Mouse (Mus musculus) liver, embryonic 13.5 days (tissue): Measurements from ENCODE around the gene Sptb. TPM values are rescaled to one million over a fixed set of nuclear protein-coding genes. Genes with fewer than 3 reads are reported as not detected.
A peak's percentile ranks its signal among the peaks of the same experiment; 100 is the strongest.

Experiments used
- ATAC-seq: fragments of 200-750 bp; cut with Nextera tagmentation; 2 replicates; pipeline ENCODE4 v1.8.0; 2017; ENCODE audit warnings: low read depth, mild to moderate bottlenecking, moderate number of reproducible peaks, moderate library complexity
- DNase-seq: peaks from one replicate; pipeline ENCODE4 v3.0.0; 2022
- H3K27ac ChIP-seq: fragments of 300-500 bp; sonication (generic); 2 replicates; pipeline ENCODE4 v1.5.1; 2015; ENCODE audit warnings: moderate library complexity, mild to moderate bottlenecking, inconsistent platforms
- H3K27me3 ChIP-seq: fragments of 300-500 bp; sonication (generic); 2 replicates; pipeline ENCODE4 v1.6.1; 2015; ENCODE audit warnings: mild to moderate bottlenecking, inconsistent platforms
- H3K36me3 ChIP-seq: fragments of 300-500 bp; sonication (generic); 2 replicates; pipeline ENCODE4 v1.6.1; 2015; ENCODE audit warnings: mild to moderate bottlenecking, inconsistent platforms
- H3K4me1 ChIP-seq: fragments of 300-500 bp; sonication (generic); replicated peaks from 2 replicates; pipeline ENCODE4 v1.6.1; 2015; ENCODE audit warnings: inconsistent platforms
- H3K4me2 ChIP-seq: fragments of 300-500 bp; sonication (generic); 2 replicates; pipeline ENCODE4 v1.6.1; 2015; ENCODE audit warnings: inconsistent platforms, mild to moderate bottlenecking, moderate library complexity
- H3K4me3 ChIP-seq: fragments of 300-500 bp; sonication (generic); replicated peaks from 2 replicates; pipeline ENCODE4 v1.5.1; 2015; ENCODE audit warnings: mild to moderate bottlenecking, inconsistent platforms
- H3K9ac ChIP-seq: fragments of 300-500 bp; sonication (generic); 2 replicates; pipeline ENCODE4 v1.6.1; 2015; ENCODE audit warnings: mild to moderate bottlenecking, inconsistent platforms
- H3K9me3 ChIP-seq: fragments of 300-500 bp; sonication (generic); replicated peaks from 2 replicates; pipeline ENCODE4 v1.6.1; 2016; ENCODE audit warnings: inconsistent platforms
- WGBS: fragments of 180-500 bp; shearing (Covaris S2); methylation state at CpG from one replicate; pipeline ENCODE4 v1.1.7; 2015; ENCODE audit not compliant: insufficient replicate concordance; 5-methylcytosine and 5-hydroxymethylcytosine counted together
- polyA plus RNA-seq: library from polyadenylated mRNA; unstranded; fragments of >200 nt; fragmentation: Nextera tagmentation; extraction: Ambion mirVana; gene quantifications from 2 replicates; pipeline ENCODE4 v1.2.1, GENCODE M21; 2015

The Sptb gene
- polyA plus RNA-seq: 39.7 and 53.3 TPM in 2 replicates

DNA sequence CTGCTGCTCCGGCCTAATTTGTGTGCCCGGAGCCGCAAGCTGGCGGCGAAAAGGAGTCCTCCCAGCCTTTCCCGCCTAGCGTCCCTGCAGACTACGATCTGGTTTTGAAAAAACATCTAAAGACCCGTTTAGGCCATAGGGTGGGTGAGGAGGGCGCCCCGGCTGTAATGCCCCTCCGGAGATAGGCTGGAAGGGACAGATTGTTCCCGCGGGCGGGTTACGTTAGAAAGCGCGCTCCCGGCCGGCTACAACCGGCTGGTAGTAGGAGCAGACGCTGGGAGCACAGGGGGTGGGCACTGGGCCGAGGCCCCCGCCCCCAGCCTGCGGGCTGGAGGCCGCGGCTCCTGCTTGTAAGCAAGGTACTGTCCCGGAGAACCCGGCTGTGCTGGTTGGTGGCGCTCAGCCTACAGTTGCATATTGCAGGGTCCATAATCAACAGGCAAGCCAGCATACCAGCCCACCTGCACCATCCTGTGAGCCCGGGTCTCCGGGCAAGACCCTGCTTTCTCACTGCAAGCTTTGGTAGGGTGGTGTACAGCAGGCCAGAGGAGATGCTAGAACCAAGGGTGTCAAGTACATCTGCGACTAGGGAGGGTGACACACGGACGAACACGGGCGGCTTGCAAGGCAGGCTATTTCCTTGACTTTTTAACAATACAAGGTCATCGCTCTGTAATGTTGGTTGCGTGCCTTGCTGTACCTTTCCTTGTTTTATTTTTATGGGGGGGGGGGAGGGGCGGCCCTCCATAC is at the start of gene Sptb:
Gene Sptb, minus strand, starts transcription at position 197 of the 750 bp plus-strand sequence.
- Histone ChIP-seq H3K4me2 (peak within 1 kb of the TSS; percentile 98), H3K4me1 (peaks cover 58% of the 10 kb centered on the region), H3K27ac (peak within 1 kb of the TSS; percentile 98), H3K27me3 (peaks cover 38% of the 10 kb centered on the region), H3K9me3 (no peaks in the 10 kb centered on the region), H3K9ac (peak within 1 kb of the TSS; percentile 100), H3K36me3 (peaks cover 8% of the 10 kb centered on the region), H3K4me3 (peak within 1 kb of the TSS; percentile 97)
- WGBS: under 1% methylated on average over 40 of the region's 40 CpGs
- DNase-seq (peak; percentile 62), ATAC-seq (peak; percentile 54)

DNA sequence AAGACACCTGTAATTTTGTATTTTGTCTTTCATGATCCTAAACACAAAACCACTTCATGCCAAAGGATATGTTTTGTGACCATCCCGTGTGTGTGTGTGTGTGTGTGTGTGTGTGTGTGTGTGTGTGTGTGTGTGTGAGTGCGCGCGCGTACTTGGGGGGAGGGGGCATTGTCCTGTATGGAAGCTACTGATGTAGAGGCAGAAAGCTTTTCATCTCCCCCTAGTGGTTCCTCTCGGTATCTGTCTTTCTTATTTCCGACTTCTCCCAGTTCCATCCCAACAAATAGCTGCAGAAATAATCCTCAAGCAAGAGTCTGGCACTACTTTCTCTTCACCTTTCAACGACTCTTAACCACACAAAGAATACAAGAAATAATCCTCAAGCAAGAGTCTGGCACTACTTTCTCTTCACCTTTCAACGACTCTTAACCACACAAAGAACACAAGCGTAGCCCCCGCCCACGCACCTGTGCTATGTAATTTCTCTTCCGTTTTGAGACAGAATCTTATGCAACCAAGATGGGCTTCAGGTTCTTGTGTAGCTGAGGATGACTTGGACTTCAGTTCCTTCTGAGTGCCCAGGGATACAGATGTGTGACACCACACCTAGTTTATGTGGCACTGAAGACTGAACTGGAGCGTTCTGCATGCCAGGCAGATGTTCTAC is 42.4 kb upstream of the Sptb start:
- H3K4me1 ChIP-seq: no peaks in the 10 kb centered on the region
- 0 out of 2 replicates have a peak, but pooled peaks cover 4% of the 10 kb centered on the region for H3K9me3 ChIP-seq
- H3K4me2 ChIP-seq: no peak overlapping the region
- peaks cover 6% of the 10 kb centered on the region; the same call in 1 of the 2 replicates for H3K27me3 ChIP-seq
- H3K9ac ChIP-seq: no peak overlapping the region
- WGBS: 37% methylated on average over 14 of the region's 14 CpGs
- no peaks in the 10 kb centered on the region for H3K36me3 ChIP-seq
- no peak overlapping the region for H3K4me3 ChIP-seq
- DNase-seq (peak; percentile 23), ATAC-seq (no peak)
- H3K27ac ChIP-seq: no peak overlapping the region

DNA sequence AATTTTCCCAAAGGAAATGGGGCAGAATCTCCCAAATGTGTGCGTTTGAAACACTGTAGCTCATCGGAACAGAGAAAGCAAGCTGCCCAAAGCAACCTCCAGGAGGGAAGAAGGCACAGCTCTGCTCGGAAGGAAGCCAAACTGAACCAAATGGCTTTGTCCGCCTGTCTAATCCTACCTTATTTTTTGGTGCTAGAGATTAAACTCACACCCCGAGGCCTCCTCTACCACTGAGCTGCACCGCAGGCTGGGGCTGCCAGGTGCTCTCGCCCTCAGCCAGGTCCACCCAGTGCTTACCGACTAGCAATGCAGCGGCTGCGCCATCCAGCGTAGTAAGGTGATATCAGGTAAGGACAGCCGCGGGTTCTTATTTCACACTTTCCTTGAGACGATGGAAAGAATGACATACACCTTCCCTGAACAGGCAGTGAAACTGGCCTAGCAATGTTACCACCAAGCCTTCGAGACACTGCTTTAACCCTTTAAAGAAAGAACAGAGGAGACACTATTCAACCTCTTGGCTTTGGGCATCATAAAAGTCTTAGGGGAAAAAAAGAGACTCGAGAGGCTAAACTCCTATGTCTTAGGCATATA is 40.6 kb upstream of the Sptb start:
- 74% methylated on average over 16 of the region's 16 CpGs for WGBS
- no peaks in the 10 kb centered on the region for H3K36me3 ChIP-seq

DNA sequence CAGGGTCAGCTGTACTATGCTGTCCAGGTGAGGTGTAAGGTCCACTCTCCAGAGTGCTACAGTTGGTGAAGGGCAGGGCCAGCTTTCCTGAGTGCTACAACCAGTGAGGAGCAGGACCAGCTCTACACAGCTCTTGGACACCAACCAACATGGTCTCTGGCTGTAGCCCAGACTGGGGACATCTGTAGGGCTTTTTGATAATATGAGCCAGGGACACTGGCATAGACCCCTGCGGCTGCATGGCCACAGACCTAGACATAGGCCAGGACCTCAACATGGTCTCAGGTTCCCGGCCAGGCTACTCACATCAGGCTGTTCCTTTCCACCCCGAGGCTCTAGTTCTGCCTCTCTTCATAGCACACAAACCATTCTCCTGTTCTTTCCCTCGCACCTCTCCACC is 17.6 kb upstream of the Sptb start:
- Histone ChIP-seq H3K9me3 (peaks cover 6% of the 10 kb centered on the region; the same call in 1 of the 2 replicates), H3K4me2 (no peak overlapping the region), H3K27me3 (peaks cover 5% of the 10 kb centered on the region; the same call in 1 of the 2 replicates), H3K36me3 (no peaks in the 10 kb centered on the region), H3K9ac (no peak overlapping the region), H3K4me3 (no peak overlapping the region), H3K4me1 (no peaks in the 10 kb centered on the region), H3K27ac (no peak overlapping the region)
- DNase-seq (no peak), ATAC-seq (0 out of 2 replicates have a peak, but pooled peaks have one; percentile 18)
- WGBS: 65% methylated on average over 4 of the region's 4 CpGs

More for the DNA sequence above, 40.6 kb upstream of the Sptb start:
- ATAC-seq (no peak), DNase-seq (no peak)
- Histone ChIP-seq H3K4me2 (no peak overlapping the region), H3K4me1 (no peaks in the 10 kb centered on the region), H3K27me3 (peaks cover 6% of the 10 kb centered on the region; the same call in 1 of the 2 replicates), H3K9me3 (0 out of 2 replicates have a peak, but pooled peaks cover 4% of the 10 kb centered on the region), H3K27ac (no peak overlapping the region), H3K9ac (no peak overlapping the region), H3K4me3 (no peak overlapping the region)

DNA sequence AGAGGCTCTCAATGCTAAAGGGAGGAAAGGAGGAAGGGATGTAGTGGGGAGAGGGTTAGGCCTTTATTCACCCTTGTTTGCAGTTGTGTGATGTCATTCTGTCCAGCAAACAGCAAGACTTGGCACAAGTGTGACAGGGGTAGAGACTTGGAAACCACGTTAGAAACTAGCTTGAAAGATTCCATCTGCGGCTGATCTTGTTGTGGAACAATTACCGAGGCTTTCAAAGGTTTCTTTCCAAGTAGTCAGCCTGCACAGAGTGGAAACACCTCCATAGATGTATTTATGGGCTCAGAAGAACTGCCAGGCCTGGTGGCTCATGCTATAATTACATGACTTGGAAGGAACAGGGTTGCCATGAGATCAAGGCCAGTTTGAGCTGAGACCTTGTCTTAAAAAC is 11.7 kb upstream of the Sptb start:
- Histone ChIP-seq H3K36me3 (no peaks in the 10 kb centered on the region), H3K4me2 (no peak overlapping the region), H3K9ac (no peak overlapping the region), H3K9me3 (no peaks in the 10 kb centered on the region), H3K27ac (no peak overlapping the region), H3K4me3 (no peak overlapping the region), H3K4me1 (peaks cover 19% of the 10 kb centered on the region), H3K27me3 (no peaks in the 10 kb centered on the region; the same call in 1 of the 2 replicates)
- 69% methylated on average over 3 of the region's 3 CpGs for WGBS
- DNase-seq: no peak
- ATAC-seq: no peak

DNA sequence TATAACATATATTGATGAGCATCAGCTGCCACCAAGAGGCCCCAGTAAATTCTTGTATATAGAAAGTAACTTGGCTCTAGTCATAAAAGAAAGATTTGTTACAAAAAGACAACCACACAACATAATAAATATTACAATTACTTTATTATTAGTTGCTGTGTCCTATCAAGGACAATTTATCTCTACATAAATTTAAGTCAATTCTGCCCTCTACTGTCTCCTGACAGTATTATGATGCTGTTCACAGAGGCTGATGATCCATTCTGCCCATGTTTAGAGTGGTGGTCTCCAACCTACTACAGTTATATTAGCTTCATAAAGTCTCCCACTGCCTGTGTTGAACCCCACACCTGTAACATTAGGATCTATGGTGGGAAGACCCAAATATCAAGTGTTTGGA is 10.2 kb upstream of the Sptb start:
- Histone ChIP-seq H3K4me2 (no peak overlapping the region), H3K4me3 (no peak overlapping the region), H3K9ac (no peak overlapping the region), H3K27ac (no peak overlapping the region), H3K36me3 (no peaks in the 10 kb centered on the region), H3K27me3 (peaks cover 2% of the 10 kb centered on the region), H3K4me1 (peaks cover 19% of the 10 kb centered on the region), H3K9me3 (no peaks in the 10 kb centered on the region)
- ATAC-seq (no peak), DNase-seq (no peak)

DNA sequence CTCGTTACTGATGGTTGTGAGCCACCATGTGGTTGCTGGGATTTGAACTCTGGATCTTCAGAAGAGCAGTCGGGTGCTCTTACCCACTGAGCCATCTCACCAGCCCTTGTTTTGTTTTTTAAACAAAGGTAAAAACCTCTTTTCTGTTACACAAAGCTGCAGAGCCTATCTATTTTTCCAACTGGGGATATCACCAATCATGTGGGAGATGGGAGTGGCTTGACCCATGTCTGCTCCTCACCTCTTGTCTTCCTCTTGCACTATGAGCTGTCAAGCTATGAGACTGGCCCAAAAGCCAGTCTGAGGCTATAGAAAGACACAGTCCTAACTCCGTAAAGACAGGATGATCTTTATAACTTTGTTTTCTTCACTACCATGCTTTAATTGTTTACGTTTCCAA is 8.0 kb upstream of the Sptb start:
- no peak overlapping the region for H3K9ac ChIP-seq
- no peak overlapping the region for H3K27ac ChIP-seq
- H3K4me3 ChIP-seq: no peak overlapping the region
- peaks cover 7% of the 10 kb centered on the region for H3K27me3 ChIP-seq
- H3K4me1 ChIP-seq: peaks cover 22% of the 10 kb centered on the region
- no peak overlapping the region for H3K4me2 ChIP-seq
- no peak for DNase-seq
- 69% methylated on average over 4 of the region's 4 CpGs for WGBS
- ATAC-seq: peak; percentile 74
- H3K36me3 ChIP-seq: no peaks in the 10 kb centered on the region
- no peaks in the 10 kb centered on the region for H3K9me3 ChIP-seq

DNA sequence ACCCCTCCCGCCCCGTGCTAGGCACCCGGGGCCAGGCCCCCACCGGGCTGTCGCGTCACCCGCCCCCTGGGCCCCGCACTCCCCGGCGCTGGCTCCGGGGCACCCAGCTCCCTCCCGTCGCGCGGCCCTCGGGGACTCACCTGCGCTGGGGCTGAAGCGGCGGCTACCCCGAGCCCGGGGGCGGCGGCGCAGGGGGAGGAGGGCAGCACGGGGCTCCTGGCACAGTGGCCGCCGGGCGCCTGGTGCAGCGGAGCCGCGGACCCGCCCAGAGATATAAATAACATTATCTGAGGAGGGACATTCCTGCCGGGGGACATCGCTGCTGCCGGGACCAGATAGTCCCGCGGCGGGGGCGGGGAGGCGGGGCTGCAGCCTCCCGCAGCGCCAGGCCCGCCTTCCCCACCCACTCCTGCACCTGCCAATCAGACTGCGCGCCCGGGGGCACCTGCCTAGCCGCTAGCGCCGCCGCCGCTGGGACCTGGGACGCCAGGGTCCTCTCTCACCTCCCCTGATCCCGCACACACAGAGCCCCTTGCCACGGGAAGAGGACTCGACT is 474 bp downstream of the Sptb start:
- peaks cover 64% of the 10 kb centered on the region for H3K4me1 ChIP-seq
- DNase-seq (peak; percentile 93), ATAC-seq (peak; percentile 92)
- no peaks in the 10 kb centered on the region for H3K9me3 ChIP-seq
- peaks cover 13% of the 10 kb centered on the region for H3K36me3 ChIP-seq
- H3K9ac ChIP-seq: peak overlapping the region; percentile 100
- peak overlapping the region; percentile 98 for H3K27ac ChIP-seq
- peak overlapping the region; percentile 98 for H3K4me2 ChIP-seq
- H3K4me3 ChIP-seq: peak overlapping the region; percentile 97
- H3K27me3 ChIP-seq: peaks cover 38% of the 10 kb centered on the region
- under 1% methylated on average over 52 of the region's 55 CpGs for WGBS

DNA sequence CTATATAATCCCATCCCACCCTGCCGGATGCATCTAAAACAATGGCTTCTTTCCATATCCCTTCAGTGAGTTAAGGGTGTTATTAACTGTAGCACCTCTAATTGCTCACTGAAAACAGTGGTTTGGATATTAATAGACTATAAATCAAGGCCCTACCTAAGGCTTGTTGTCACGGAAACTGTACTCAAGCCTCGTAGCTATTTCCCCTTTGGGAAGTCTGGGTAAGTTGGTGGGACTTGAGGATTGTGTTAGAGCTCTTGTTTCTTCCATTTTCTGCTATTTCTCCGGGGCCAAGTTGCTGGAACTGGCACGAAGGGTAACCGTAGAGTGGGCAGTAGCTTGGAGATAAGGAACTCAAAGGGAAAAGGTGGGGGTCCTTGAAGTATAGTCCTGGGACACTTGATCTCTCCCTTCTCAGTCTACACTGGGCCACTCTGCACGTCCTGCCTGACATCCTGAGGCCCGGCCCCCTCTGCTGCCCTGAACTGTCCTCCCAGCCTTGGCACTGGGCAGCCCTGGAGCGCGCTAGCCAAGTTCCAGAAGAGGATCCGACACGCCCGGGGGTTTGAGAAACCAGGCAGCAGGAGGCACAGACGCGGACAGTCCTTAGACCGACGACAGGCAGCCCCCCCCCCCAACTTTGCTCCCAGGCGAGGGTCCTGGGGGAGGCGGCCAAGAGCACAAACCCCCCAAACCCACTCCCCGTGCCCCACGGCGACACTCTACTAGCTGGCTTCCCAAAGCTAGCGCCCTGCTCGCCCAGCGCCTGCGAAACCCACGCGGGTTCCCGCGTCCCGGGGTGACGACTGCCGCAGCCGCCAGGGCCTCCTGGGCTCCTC is 1.2 kb downstream of the Sptb start:
- Histone ChIP-seq H3K9ac (peak overlapping the region; percentile 100), H3K4me3 (peak overlapping the region; percentile 97), H3K36me3 (peaks cover 19% of the 10 kb centered on the region), H3K9me3 (no peaks in the 10 kb centered on the region), H3K4me2 (peak overlapping the region; percentile 98), H3K4me1 (peaks cover 71% of the 10 kb centered on the region), H3K27me3 (peaks cover 38% of the 10 kb centered on the region), H3K27ac (peak overlapping the region; percentile 98)
- ATAC-seq (peak; percentile 51), DNase-seq (peak; percentile 59)
- WGBS: 4% methylated on average over 34 of the region's 34 CpGs

DNA sequence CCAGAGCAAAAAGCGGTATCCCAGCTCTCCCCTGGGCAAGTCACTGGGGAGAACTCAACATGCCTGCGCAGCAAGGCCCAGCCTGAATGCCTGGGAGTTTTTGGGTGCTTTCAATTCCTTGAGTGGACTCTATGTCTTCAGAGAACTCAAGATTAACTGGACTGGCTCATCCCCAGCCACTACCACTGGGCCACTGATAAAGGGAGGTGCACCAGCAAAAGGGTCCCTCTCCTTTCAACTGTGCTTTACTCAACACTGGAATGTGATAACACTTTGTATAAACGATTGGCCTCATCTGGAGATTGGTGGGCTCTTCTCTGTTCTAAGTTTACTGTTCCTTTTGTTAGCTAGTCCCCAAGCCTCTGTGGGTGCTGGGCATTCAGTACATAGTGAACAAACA is 2.2 kb downstream of the Sptb start:
- DNase-seq (peak; percentile 57), ATAC-seq (peak; percentile 9; the same call in 1 of the 2 replicates)
- peaks cover 78% of the 10 kb centered on the region for H3K4me1 ChIP-seq
- H3K27ac ChIP-seq: peak overlapping the region; percentile 98
- H3K27me3 ChIP-seq: peaks cover 32% of the 10 kb centered on the region
- peak overlapping the region; percentile 100 for H3K9ac ChIP-seq
- no peaks in the 10 kb centered on the region for H3K9me3 ChIP-seq
- 46% methylated on average over 3 of the region's 3 CpGs for WGBS
- peak overlapping the region; percentile 97 for H3K4me3 ChIP-seq
- peaks cover 25% of the 10 kb centered on the region for H3K36me3 ChIP-seq
- peak overlapping the region; percentile 98 for H3K4me2 ChIP-seq
